ENCODE assay signal across 7 mouse cellular contexts in the genomic region with DNA sequence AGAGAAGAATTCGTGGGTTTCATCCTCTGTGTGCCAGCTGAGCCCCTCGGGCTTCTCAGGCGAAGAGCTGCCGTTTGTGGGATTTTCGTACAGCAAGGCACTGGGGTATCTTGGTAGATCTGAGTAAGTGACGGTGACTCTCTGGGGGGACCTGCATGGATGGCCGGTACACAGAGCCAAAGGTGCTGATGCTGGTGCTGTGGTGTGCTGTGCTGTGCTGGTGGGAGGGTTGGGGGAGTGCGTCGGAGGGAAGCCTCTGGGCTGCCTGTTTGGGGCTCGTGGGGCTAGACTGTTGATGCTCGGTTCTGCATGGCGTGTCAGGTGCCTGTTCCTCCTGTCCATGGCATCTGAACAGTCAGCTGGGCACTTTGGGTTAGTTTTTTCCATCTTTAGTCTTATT.
DNase-seq lines count a peak whose midpoint lies in the region; ATAC-seq lines count a peak whose summit lies in the region.

No protein-coding gene starts in this region.

- H3K4me2 ChIP-seq in kidney, embryonic 16.5 days (replicated peaks; ENCODE audit: low read depth, low read length): peak overlapping the region; percentile 75
- 0 out of 2 replicates have a peak overlapping the region, but pooled peaks have one; percentile 82 for H3K4me2 ChIP-seq in embryonic facial prominence, embryonic 12.5 days (replicated peaks)
- peak overlapping the region; percentile 69 for H3K4me2 ChIP-seq in hindbrain, embryonic 13.5 days
- H3K4me2 ChIP-seq in midbrain, embryonic 15.5 days: peak overlapping the region; percentile 69

- no peaks in the 10 kb centered on the region for H3K36me3 ChIP-seq in kidney, embryonic 16.5 days (ENCODE audit: insufficient read depth, low read length)
- no peaks in the 10 kb centered on the region; the same call in 1 of the 2 replicates for H3K36me3 ChIP-seq in embryonic facial prominence, embryonic 12.5 days
- no peaks in the 10 kb centered on the region for H3K36me3 ChIP-seq in hindbrain, embryonic 13.5 days
- H3K36me3 ChIP-seq in midbrain, embryonic 15.5 days (replicated peaks): no peaks in the 10 kb centered on the region

- H3K27me3 ChIP-seq in kidney, embryonic 16.5 days (ENCODE audit: insufficient read depth, low read length): no peaks in the 10 kb centered on the region
- no peaks in the 10 kb centered on the region for H3K27me3 ChIP-seq in embryonic facial prominence, embryonic 12.5 days
- H3K27me3 ChIP-seq in hindbrain, embryonic 13.5 days: no peaks in the 10 kb centered on the region
- H3K27me3 ChIP-seq in midbrain, embryonic 15.5 days (replicated peaks): no peaks in the 10 kb centered on the region

- H3K9ac ChIP-seq in kidney, embryonic 16.5 days (replicated peaks; ENCODE audit: low read length): no peak overlapping the region; the same call in 1 of the 2 replicates
- H3K9ac ChIP-seq in embryonic facial prominence, embryonic 12.5 days: no peak overlapping the region
- H3K9ac ChIP-seq in hindbrain, embryonic 13.5 days: peak overlapping the region; percentile 68
- peak overlapping the region; percentile 47 for H3K9ac ChIP-seq in midbrain, embryonic 15.5 days

- WGBS in kidney, embryonic 16.5 days: 44% methylated on average over 12 of the region's 12 CpGs
- WGBS in embryonic facial prominence, embryonic 12.5 days: 59% methylated on average over 12 of the region's 12 CpGs
- WGBS in hindbrain, embryonic 13.5 days: 49% methylated on average over 12 of the region's 12 CpGs
- 35% methylated on average over 12 of the region's 12 CpGs for WGBS in midbrain, embryonic 15.5 days

- ATAC-seq in kidney, embryonic 16.5 days (ENCODE audit: low FRiP score, low TSS enrichment): peak; percentile 37; the same call in 1 of the 2 replicates
- no peak for ATAC-seq in embryonic facial prominence, embryonic 12.5 days (ENCODE audit: insufficient number of reproducible peaks, insufficient read depth, low FRiP score, low TSS enrichment)
- peak; percentile 36; the same call in 1 of the 2 replicates for ATAC-seq in hindbrain, embryonic 13.5 days (ENCODE audit: low FRiP score)
- peak; percentile 54 for ATAC-seq in midbrain, embryonic 15.5 days (replicated peaks)

- H3K27ac ChIP-seq in kidney, embryonic 16.5 days (ENCODE audit: low read length): no peak overlapping the region
- H3K27ac ChIP-seq in embryonic facial prominence, embryonic 12.5 days: no peak overlapping the region
- peak overlapping the region; percentile 75 for H3K27ac ChIP-seq in hindbrain, embryonic 13.5 days
- H3K27ac ChIP-seq in midbrain, embryonic 15.5 days: peak overlapping the region; percentile 71

- DNase-seq in kidney, postnatal 25 days: no peak
- DNase-seq in thymus, adult 18-20 months: no peak
- no peak for DNase-seq in thymus, postnatal 10 days (ENCODE audit: low spot score in 2 of 2)

- H3K9me3 ChIP-seq in kidney, embryonic 16.5 days (ENCODE audit: low read length): no peaks in the 10 kb centered on the region
- H3K9me3 ChIP-seq in embryonic facial prominence, embryonic 12.5 days: no peaks in the 10 kb centered on the region
- H3K9me3 ChIP-seq in hindbrain, embryonic 13.5 days: no peaks in the 10 kb centered on the region
- H3K9me3 ChIP-seq in midbrain, embryonic 15.5 days: no peaks in the 10 kb centered on the region

- H3K4me3 ChIP-seq in kidney, embryonic 16.5 days (ENCODE audit: low read length): no peak overlapping the region
- no peak overlapping the region for H3K4me3 ChIP-seq in embryonic facial prominence, embryonic 12.5 days
- H3K4me3 ChIP-seq in hindbrain, embryonic 13.5 days: peak overlapping the region; percentile 44
- peak overlapping the region; percentile 48 for H3K4me3 ChIP-seq in midbrain, embryonic 15.5 days

- H3K4me1 ChIP-seq in kidney, embryonic 16.5 days (ENCODE audit: insufficient read depth, low read length): peaks cover 37% of the 10 kb centered on the region
- H3K4me1 ChIP-seq in embryonic facial prominence, embryonic 12.5 days: peaks cover 22% of the 10 kb centered on the region
- H3K4me1 ChIP-seq in hindbrain, embryonic 13.5 days (replicated peaks): peaks cover 42% of the 10 kb centered on the region
- peaks cover 36% of the 10 kb centered on the region for H3K4me1 ChIP-seq in midbrain, embryonic 15.5 days

Comparison
In these comparisons a context has a peak if more than half of its experiments do, and no peak if none do; other contexts are left out.
1. H3K27ac ChIP-seq: peak in hindbrain, embryonic 13.5 days (single experiment) and midbrain, embryonic 15.5 days (single experiment); none in kidney, embryonic 16.5 days (single experiment) and embryonic facial prominence, embryonic 12.5 days (single experiment).
2. H3K4me3 ChIP-seq: peak in hindbrain, embryonic 13.5 days (single experiment) and midbrain, embryonic 15.5 days (single experiment); none in kidney, embryonic 16.5 days (single experiment) and embryonic facial prominence, embryonic 12.5 days (single experiment).
3. H3K9ac ChIP-seq: peak in hindbrain, embryonic 13.5 days (single experiment) and midbrain, embryonic 15.5 days (single experiment); none in kidney, embryonic 16.5 days (single experiment) and embryonic facial prominence, embryonic 12.5 days (single experiment).
4. Peak in every context shown above with its lines, with median percentiles within 50 percentile points of each other: H3K4me2 ChIP-seq.